10 mouse cellular contexts compared by ENCODE assay signal in genomic region chr2:160601805-160602204, GRCm38 (mm10). TPM values are rescaled to one million over a fixed set of nuclear protein-coding genes. Genes with fewer than 3 reads are reported as not detected.
DNase-seq lines count a peak whose midpoint lies in the region; ATAC-seq lines count a peak whose summit lies in the region.
"Had no signal": no experiment of that assay in that cellular context is flagged by ENCODE, and none has a peak within 500 bp of the region (broad histone marks: within the 10 kb centered on the region; RNA-seq: fewer than 3 reads in every experiment).

No protein-coding gene starts in this region.

- no peak overlapping the region for H3K27ac ChIP-seq in midbrain, embryonic 14.5 days (replicated peaks; ENCODE audit: low read depth, low read length)
- no peak overlapping the region for H3K27ac ChIP-seq in midbrain, embryonic 10.5 days (replicated peaks)
- no peak overlapping the region for H3K27ac ChIP-seq in hindbrain, embryonic 13.5 days
- H3K27ac ChIP-seq: hindbrain, embryonic 15.5 days had no signal

- peak; percentile 64 to 71 for DNase-seq in cerebellum, postnatal 10 days
- DNase-seq in cerebellum, adult 9-10 months = no peak
- peak; percentile 53 for DNase-seq in midbrain, embryonic 14.5 days
- no peak for DNase-seq in midbrain, embryonic 10.5 days (ENCODE audit: low spot score)
- DNase-seq in lung, postnatal 25 days (ENCODE audit: low spot score) = peak; percentile 53

- H3K4me2 ChIP-seq in midbrain, embryonic 14.5 days (ENCODE audit: low read length) = no peak overlapping the region
- no peak overlapping the region for H3K4me2 ChIP-seq in hindbrain, embryonic 13.5 days
- H3K4me2 ChIP-seq: hindbrain, embryonic 15.5 days had no signal

- no peak overlapping the region for H3K9ac ChIP-seq in midbrain, embryonic 14.5 days (replicated peaks; ENCODE audit: low read length)
- no peak overlapping the region for H3K9ac ChIP-seq in hindbrain, embryonic 13.5 days
- H3K9ac ChIP-seq: hindbrain, embryonic 15.5 days had no signal

- no peaks in the 10 kb centered on the region for H3K36me3 ChIP-seq in midbrain, embryonic 14.5 days (ENCODE audit: control insufficient read depth, insufficient read depth, low read length)
- H3K36me3 ChIP-seq in midbrain, embryonic 10.5 days = no peaks in the 10 kb centered on the region
- H3K36me3 ChIP-seq in hindbrain, embryonic 13.5 days = no peaks in the 10 kb centered on the region
- H3K36me3 ChIP-seq: hindbrain, embryonic 15.5 days had no signal

- ATAC-seq in midbrain, embryonic 14.5 days (ENCODE audit: low FRiP score, low TSS enrichment) = no peak
- peak; percentile 55; the same call in 1 of the 2 replicates for ATAC-seq in erythroid progenitor cell, adult 5-6 weeks (replicated peaks; ENCODE audit: low FRiP score, poor library complexity, severe bottlenecking)
- ATAC-seq in megakaryocyte-erythroid progenitor cell, adult 5-6 weeks (replicated peaks; ENCODE audit: low FRiP score, low TSS enrichment, poor library complexity, severe bottlenecking) = no peak; the same call in 1 of the 2 replicates
- no peak for ATAC-seq in hindbrain, embryonic 13.5 days (ENCODE audit: low FRiP score)

- H3K4me1 ChIP-seq in midbrain, embryonic 14.5 days (ENCODE audit: control insufficient read depth, insufficient read depth, low read length) = no peaks in the 10 kb centered on the region
- no peaks in the 10 kb centered on the region for H3K4me1 ChIP-seq in midbrain, embryonic 10.5 days
- no peaks in the 10 kb centered on the region for H3K4me1 ChIP-seq in hindbrain, embryonic 13.5 days (replicated peaks)
- H3K4me1 ChIP-seq: hindbrain, embryonic 15.5 days had no signal

- no peaks in the 10 kb centered on the region for H3K27me3 ChIP-seq in midbrain, embryonic 14.5 days (ENCODE audit: control insufficient read depth, insufficient read depth, low read length)
- H3K27me3 ChIP-seq in midbrain, embryonic 10.5 days (ENCODE audit: low read depth, poor library complexity, severe bottlenecking) = no peaks in the 10 kb centered on the region
- peaks cover 6% of the 10 kb centered on the region; the same call in 1 of the 2 replicates for H3K27me3 ChIP-seq in hindbrain, embryonic 13.5 days
- H3K27me3 ChIP-seq: hindbrain, embryonic 15.5 days had no signal

- 75% methylated on average over 1 of the region's 1 CpGs for WGBS in midbrain, embryonic 14.5 days
- WGBS in midbrain, embryonic 10.5 days = 61% methylated on average over 1 of the region's 1 CpGs
- 53% methylated on average over 1 of the region's 1 CpGs for WGBS in hindbrain, embryonic 13.5 days

- no peaks in the 10 kb centered on the region for H3K9me3 ChIP-seq in midbrain, embryonic 14.5 days (ENCODE audit: control insufficient read depth, low read length)
- H3K9me3 ChIP-seq in midbrain, embryonic 10.5 days (replicated peaks) = no peaks in the 10 kb centered on the region
- no peaks in the 10 kb centered on the region for H3K9me3 ChIP-seq in hindbrain, embryonic 13.5 days
- H3K9me3 ChIP-seq: hindbrain, embryonic 15.5 days had no signal

- H3K4me3 ChIP-seq in midbrain, embryonic 14.5 days (replicated peaks; ENCODE audit: low read depth, low read length) = no peak overlapping the region
- H3K4me3 ChIP-seq in midbrain, embryonic 10.5 days = no peak overlapping the region
- H3K4me3 ChIP-seq in hindbrain, embryonic 13.5 days = no peak overlapping the region
- H3K4me3 ChIP-seq: hindbrain, embryonic 15.5 days; myocyte had no signal

RNA-seq across cellular contexts. Expression of gene Top1, which starts 43.9 kb away (rescaled TPM):
- 83.2 and 83.5 TPM in 2 replicates for polyA plus RNA-seq in midbrain, embryonic 14.5 days (2014; fragmentation: Nextera tagmentation; extraction: Ambion mirVana)
- polyA plus RNA-seq in midbrain, embryonic 10.5 days (2016; fragmentation: Nextera tagmentation; extraction: Ambion mirVana) = 107 and 108 TPM in 2 replicates
- 104 and 114 TPM in 2 replicates for total RNA-seq in erythroid progenitor cell, adult 5-6 weeks (2015; ENCODE audit: low replicate concordance)
- 172 and 184 TPM in 2 replicates for total RNA-seq in erythroid progenitor cell, adult 5-6 weeks (2017; ENCODE audit: low replicate concordance)
- total RNA-seq in megakaryocyte-erythroid progenitor cell, adult 5-6 weeks (2014; fragmentation: Nextera tagmentation) = 93.4 and 93.5 TPM in 2 replicates
- 205 and 207 TPM in 2 replicates for total RNA-seq in megakaryocyte-erythroid progenitor cell, adult 5-6 weeks (2017)
- polyA plus RNA-seq in hindbrain, embryonic 13.5 days (2015; fragmentation: Nextera tagmentation; extraction: Ambion mirVana) = 98.4 and 98.6 TPM in 2 replicates

Comparison
In these comparisons a context has a peak if more than half of its experiments do, and no peak if none do; other contexts are left out.
1. DNase-seq: peak in cerebellum, postnatal 10 days (2 of 2), midbrain, embryonic 14.5 days (single experiment) and lung, postnatal 25 days (single experiment); none in cerebellum, adult 9-10 months (single experiment) and midbrain, embryonic 10.5 days (single experiment).